Mouse (Mus musculus) small intestine, adult 2 months (tissue): ENCODE results near the gene Rps3. TPM values are rescaled to one million over a fixed set of nuclear protein-coding genes. Genes with fewer than 3 reads are reported as not detected.

ENCODE experiments used
- H3K27ac ChIP-seq: fragments of 200-500 bp; 2 replicates; pipeline ENCODE4 v1.5.1; 2012; ENCODE audit warnings: low read depth, low read length, control low read depth, inconsistent platforms; ENCODE audit not compliant: insufficient read depth
- H3K27me3 ChIP-seq: fragments of 200-500 bp; 2 replicates; pipeline ENCODE4 v1.6.1; 2012; ENCODE audit warnings: mild to moderate bottlenecking, moderate library complexity, low read length, inconsistent platforms; ENCODE audit not compliant: control insufficient read depth, insufficient read depth
- H3K36me3 ChIP-seq: fragments of 200-500 bp; 2 replicates; pipeline ENCODE4 v1.6.1; 2012; ENCODE audit warnings: mild to moderate bottlenecking, low read length, control low read depth, inconsistent platforms; ENCODE audit not compliant: control insufficient read depth, insufficient read depth
- H3K4me1 ChIP-seq: fragments of 200-500 bp; 2 replicates; pipeline ENCODE4 v1.6.1; 2012; ENCODE audit warnings: low read length, inconsistent platforms, mixed read lengths; ENCODE audit not compliant: control insufficient read depth, insufficient read depth, insufficient read length
- H3K4me3 ChIP-seq: fragments of 200-500 bp; 2 replicates; pipeline ENCODE4 v1.5.1; 2012; ENCODE audit warnings: low read depth, mild to moderate bottlenecking, control low read depth, inconsistent platforms, low read length, moderate library complexity
- CTCF ChIP-seq: fragments of 200-500 bp; IDR thresholded peaks from 2 replicates; pipeline ENCODE4 v1.5.1; 2012; ENCODE audit warnings: low read depth, mild to moderate bottlenecking, control low read depth, inconsistent platforms, low read length, moderate library complexity, mixed read lengths; ENCODE audit not compliant: insufficient replicate concordance, insufficient read length; ENCODE audit errors: extremely low read depth
- POLR2A ChIP-seq: fragments of 200-500 bp; IDR thresholded peaks from 2 replicates; pipeline ENCODE4 v1.6.1; 2012; ENCODE audit warnings: low read depth, mild to moderate bottlenecking, control low read depth, inconsistent platforms, low read length, moderate library complexity
- WGBS: fragments of 180-500 bp; shearing (Covaris S2); methylation state at CpG from one replicate; pipeline ENCODE4 v1.1.7; 2018; 5-methylcytosine and 5-hydroxymethylcytosine counted together
- polyA plus RNA-seq: library from polyadenylated mRNA; depleted of rRNA; stranded (reverse); fragments of >200 nt; gene quantifications from 2 replicates; pipeline ENCODE4 v1.2.3, GENCODE M21; 2012

Gene Rps3
- polyA plus RNA-seq, 1 experiment: 203 TPM

DNA sequence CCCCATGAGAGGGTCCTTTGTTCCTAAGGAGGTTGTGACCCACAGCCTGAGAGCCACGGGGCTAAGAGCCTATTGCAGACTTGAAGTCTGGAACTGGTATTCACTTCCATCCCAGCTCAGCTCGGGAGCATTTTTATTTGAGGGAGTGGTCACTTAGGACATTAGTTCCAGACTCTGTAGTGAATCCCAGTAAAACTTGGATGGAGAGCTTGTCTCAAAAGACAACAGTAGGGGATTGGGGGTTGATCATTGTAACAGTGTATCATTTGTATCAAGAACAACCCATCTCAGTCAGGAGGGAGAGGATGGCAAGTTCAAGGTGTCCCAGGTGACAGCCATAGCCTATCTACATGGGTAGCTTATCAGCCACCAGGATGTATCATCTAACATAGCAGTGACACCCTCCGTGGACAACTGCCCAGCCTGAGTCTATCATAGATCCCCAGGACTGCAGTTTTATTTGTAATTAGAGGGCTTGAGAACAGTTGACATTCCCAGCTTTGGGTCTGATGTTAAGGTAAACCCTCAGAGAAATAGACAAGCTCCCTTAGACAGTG lies 6.9 kb downstream of the Rps3 start:
- peaks cover 56% of the 10 kb centered on the region for H3K36me3 ChIP-seq
- TF ChIP-seq CTCF (no peak), POLR2A (no peak)
- 35% methylated on average over 3 of the region's 3 CpGs for WGBS
- H3K27ac ChIP-seq: no peak overlapping the region
- H3K27me3 ChIP-seq: no peaks in the 10 kb centered on the region
- peaks cover 4% of the 10 kb centered on the region; the same call in 1 of the 2 replicates for H3K4me1 ChIP-seq
- H3K4me3 ChIP-seq: no peak overlapping the region

DNA sequence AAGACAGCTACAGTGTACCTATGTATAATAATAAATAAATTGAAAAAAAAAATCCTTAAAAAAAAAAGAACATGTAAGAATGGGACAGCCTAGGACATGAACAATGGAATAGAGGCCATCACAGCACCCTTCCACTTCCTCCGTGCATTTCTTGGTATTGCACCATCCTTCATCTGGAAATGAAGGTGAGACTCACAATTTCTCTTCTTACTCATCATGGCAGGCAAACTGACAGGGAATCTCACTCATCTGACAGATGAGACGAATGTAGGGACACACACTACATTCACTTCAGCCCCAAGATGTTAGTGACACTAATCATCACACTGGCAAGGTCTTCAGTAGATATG lies 8.0 kb downstream of the Rps3 start:
- Histone ChIP-seq H3K4me3 (no peak overlapping the region), H3K4me1 (no peaks in the 10 kb centered on the region; the same call in 1 of the 2 replicates), H3K36me3 (peaks cover 46% of the 10 kb centered on the region), H3K27me3 (no peaks in the 10 kb centered on the region), H3K27ac (no peak overlapping the region)
- TF ChIP-seq CTCF (no peak), POLR2A (no peak)
- 83% methylated on average over 2 of the region's 2 CpGs for WGBS

DNA sequence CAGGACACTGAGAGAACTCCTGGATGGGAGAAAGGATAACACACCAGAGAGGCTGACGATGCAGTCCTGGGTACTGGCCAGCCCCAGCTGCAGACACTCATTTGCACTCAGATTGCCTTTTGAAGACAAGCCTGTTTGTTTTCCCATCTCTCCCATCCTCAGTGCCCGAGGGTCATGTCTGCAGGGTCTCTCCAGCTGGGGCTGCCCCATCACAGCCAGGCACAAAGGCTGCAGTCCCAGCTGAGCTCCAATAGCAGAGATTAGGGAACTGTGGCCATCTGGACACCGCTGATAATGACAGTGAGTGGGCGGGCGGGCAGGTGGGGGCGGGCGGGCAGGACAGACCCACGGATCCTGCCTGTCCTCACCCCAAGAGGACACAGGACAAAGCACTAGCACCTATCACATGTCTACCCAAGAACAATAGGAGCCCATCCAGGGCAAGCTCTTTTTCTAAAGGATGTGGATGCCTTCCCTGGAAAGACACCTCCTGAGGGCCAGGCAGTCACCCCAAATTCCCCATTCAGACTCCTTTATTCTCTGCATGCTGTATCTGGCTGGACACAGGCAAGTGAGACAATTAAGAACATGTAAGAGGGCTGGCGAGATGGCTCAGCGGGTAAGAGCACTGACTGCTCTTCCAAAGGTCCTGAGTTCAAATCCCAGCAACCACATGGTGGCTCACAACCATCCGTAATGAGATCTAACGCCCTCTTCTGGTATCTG lies 8.5 kb downstream of the Rps3 start:
- Histone ChIP-seq H3K27ac (no peak overlapping the region), H3K4me3 (no peak overlapping the region), H3K27me3 (no peaks in the 10 kb centered on the region), H3K36me3 (peaks cover 40% of the 10 kb centered on the region), H3K4me1 (no peaks in the 10 kb centered on the region; the same call in 1 of the 2 replicates)
- TF ChIP-seq CTCF: no peak
- TF ChIP-seq POLR2A: no peak
- WGBS: 76% methylated on average over 12 of the region's 12 CpGs

DNA sequence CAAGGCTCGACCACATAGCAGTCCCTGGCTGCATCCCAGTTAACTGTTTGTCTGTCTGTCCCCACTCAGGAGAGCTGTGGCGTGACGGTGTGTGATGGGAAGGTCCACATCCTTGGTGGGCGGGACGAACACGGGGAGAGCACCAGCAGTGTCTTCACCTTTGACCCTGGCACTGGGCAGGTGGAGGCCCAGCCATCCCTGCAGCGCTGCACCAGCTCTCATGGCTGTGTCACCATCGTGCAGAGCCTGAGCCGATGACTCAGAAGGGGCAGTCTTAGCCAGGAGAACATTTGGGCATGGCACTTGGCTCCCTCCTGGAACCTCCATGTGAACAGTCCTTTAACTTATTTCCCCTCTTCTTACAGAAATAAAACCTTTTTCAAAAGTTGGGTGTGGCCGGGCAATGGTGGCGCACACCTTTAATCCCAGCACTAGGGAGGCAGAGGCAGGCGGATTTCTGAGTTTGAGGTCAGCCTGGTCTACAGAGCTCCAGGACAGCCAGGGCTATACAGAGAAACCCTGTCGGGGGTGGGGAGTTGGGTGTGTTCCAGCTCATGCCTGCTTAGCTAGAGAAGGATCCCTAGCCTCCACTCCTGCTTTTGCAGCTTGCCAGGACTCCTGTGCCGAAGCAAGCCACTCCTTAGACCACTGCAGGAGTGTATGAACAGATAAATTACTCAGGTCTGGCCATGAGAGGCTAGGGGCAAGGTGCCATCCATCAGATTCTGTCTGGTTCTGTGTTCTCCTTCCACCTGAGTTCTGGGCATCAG lies 9.7 kb downstream of the Rps3 start:
- TF ChIP-seq CTCF (no peak), POLR2A (no peak)
- 58% methylated on average over 14 of the region's 14 CpGs for WGBS
- Histone ChIP-seq H3K36me3 (peaks cover 28% of the 10 kb centered on the region), H3K4me1 (peaks cover 2% of the 10 kb centered on the region), H3K27me3 (no peaks in the 10 kb centered on the region), H3K27ac (no peak overlapping the region), H3K4me3 (no peak overlapping the region)

DNA sequence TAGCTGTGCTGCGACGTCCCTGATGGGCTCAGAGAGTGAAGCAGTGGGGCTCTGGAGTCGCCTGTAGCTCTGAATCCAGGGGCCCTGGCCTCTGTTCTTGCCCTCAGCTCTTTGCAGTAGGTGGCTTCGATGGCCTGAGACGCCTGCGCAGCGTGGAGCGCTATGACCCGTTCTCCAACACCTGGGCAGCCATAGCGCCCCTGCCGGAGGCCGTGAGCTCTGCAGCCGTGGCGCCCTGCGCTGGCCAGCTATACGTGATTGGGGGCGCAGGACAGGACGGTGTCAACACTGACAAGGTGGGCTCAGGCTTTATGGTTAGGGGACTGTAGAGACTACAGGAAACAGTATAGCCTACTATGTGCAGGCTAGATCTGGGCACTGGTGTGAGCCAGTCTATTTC lies 12.0 kb downstream of the Rps3 start:
- TF ChIP-seq POLR2A (no peak), CTCF (no peak)
- peaks cover 12% of the 10 kb centered on the region for H3K4me1 ChIP-seq
- no peaks in the 10 kb centered on the region for H3K27me3 ChIP-seq
- H3K27ac ChIP-seq: no peak overlapping the region
- WGBS: 82% methylated on average over 18 of the region's 18 CpGs
- no peak overlapping the region for H3K4me3 ChIP-seq
- H3K36me3 ChIP-seq: peaks cover 11% of the 10 kb centered on the region

DNA sequence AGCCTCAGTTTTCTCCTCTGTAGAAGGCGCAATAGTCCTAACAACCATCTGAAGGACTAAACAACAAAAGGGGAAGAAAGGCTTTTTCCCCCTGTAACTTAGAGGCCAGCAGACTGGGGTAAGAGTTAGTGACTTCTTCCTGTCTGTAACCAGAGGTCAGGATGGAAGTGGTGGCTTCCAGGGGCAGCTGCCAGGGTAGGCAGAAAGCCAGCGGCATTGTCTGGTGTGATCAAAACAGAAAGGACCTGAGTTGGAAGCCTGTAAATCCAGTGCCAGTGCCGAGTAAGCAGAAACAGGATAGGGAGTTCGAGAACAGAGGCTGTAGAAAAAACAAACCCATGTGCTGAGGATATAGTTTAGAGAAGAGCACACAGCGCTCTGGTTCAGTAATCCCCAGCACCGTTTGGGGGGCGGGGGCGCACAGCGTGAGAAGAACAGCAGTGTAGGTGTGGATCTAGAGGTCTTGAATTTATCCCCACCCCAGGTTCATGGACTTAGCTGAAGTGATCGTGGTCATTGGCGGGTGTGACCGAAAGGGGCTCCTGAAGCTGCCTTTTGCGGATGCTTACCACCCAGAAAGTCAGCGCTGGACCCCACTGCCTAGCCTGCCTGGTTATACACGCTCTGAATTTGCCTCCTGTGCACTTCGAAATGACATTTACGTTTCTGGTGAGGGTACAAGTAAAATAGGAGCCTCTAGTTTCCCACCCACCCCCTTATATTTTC lies 13.7 kb downstream of the Rps3 start:
- Histone ChIP-seq H3K4me3 (no peak overlapping the region), H3K27ac (no peak overlapping the region), H3K4me1 (peaks cover 14% of the 10 kb centered on the region), H3K36me3 (peaks cover 5% of the 10 kb centered on the region; the same call in 1 of the 2 replicates), H3K27me3 (no peaks in the 10 kb centered on the region)
- TF ChIP-seq POLR2A (no peak), CTCF (no peak)
- 85% methylated on average over 17 of the region's 17 CpGs for WGBS
